Mouse (Mus musculus) embryonic facial prominence, embryonic 13.5 days (tissue): ENCODE data around the gene Sult2b1. TPM values are rescaled to one million over a fixed set of nuclear protein-coding genes. Genes with fewer than 3 reads are reported as not detected.

Source experiments
- ATAC-seq: fragments of 200-750 bp; cut with Nextera tagmentation; 2 replicates; pipeline ENCODE4 v1.8.0; 2017; ENCODE audit warnings: low read depth; ENCODE audit not compliant: insufficient number of reproducible peaks, insufficient read depth, low FRiP score, low TSS enrichment
- H3K27ac ChIP-seq: fragments of 300-500 bp; sonication (generic); 2 replicates; pipeline ENCODE4 v1.5.1; 2015; ENCODE audit warnings: moderate library complexity, mild to moderate bottlenecking, inconsistent platforms
- H3K27me3 ChIP-seq: fragments of 300-500 bp; sonication (generic); 2 replicates; pipeline ENCODE4 v1.6.1; 2015; ENCODE audit warnings: mild to moderate bottlenecking, inconsistent platforms
- H3K36me3 ChIP-seq: fragments of 300-500 bp; sonication (generic); 2 replicates; pipeline ENCODE4 v1.6.1; 2015; ENCODE audit warnings: mild to moderate bottlenecking, inconsistent platforms
- H3K4me1 ChIP-seq: fragments of 300-500 bp; sonication (generic); 2 replicates; pipeline ENCODE4 v1.6.1; 2015; ENCODE audit warnings: inconsistent platforms
- H3K4me2 ChIP-seq: fragments of 300-500 bp; sonication (generic); 2 replicates; pipeline ENCODE4 v1.6.1; 2015; ENCODE audit warnings: moderate library complexity, mild to moderate bottlenecking, inconsistent platforms
- H3K4me3 ChIP-seq: fragments of 300-500 bp; sonication (generic); 2 replicates; pipeline ENCODE4 v1.5.1; 2015; ENCODE audit warnings: mild to moderate bottlenecking, inconsistent platforms
- H3K9ac ChIP-seq: fragments of 300-500 bp; sonication (generic); 2 replicates; pipeline ENCODE4 v1.6.1; 2015; ENCODE audit warnings: mild to moderate bottlenecking, inconsistent platforms
- H3K9me3 ChIP-seq: fragments of 300-500 bp; sonication (generic); 2 replicates; pipeline ENCODE4 v1.6.1; 2016; ENCODE audit warnings: inconsistent platforms
- WGBS: fragments of 180-500 bp; shearing (Covaris S2); methylation state at CpG from one replicate; pipeline ENCODE4 v1.1.7; 2015; ENCODE audit warnings: mixed read lengths; 5-methylcytosine and 5-hydroxymethylcytosine counted together
- polyA plus RNA-seq: library from polyadenylated mRNA; unstranded; fragments of >200 nt; fragmentation: Nextera tagmentation; extraction: Ambion mirVana; gene quantifications from 2 replicates; pipeline ENCODE4 v1.2.1, GENCODE M21; 2015

The Sult2b1 gene
- polyA plus RNA-seq, 1 experiment from 2014 or later = 8.4 TPM

GRCm38 (mm10) chr7:45722348-45722713 lies 62.1 kb downstream of the Sult2b1 start:
- peak overlapping the region; percentile 40; the same call in 1 of the 2 replicates for H3K9ac ChIP-seq

GRCm38 (mm10) chr7:45721642-45722347 lies 62.7 kb downstream of the Sult2b1 start:
- H3K4me1 ChIP-seq = peaks cover 20% of the 10 kb centered on the region
- peaks cover 78% of the 10 kb centered on the region for H3K36me3 ChIP-seq
- no peaks in the 10 kb centered on the region for H3K9me3 ChIP-seq
- H3K27me3 ChIP-seq = no peaks in the 10 kb centered on the region
- H3K4me3 ChIP-seq = no peak overlapping the region
- H3K27ac ChIP-seq = no peak overlapping the region
- peak overlapping the region; percentile 40; the same call in 1 of the 2 replicates for H3K9ac ChIP-seq
- no peak for ATAC-seq
- H3K4me2 ChIP-seq = no peak overlapping the region
- 64% methylated on average over 13 of the region's 13 CpGs for WGBS

More at GRCm38 (mm10) chr7:45722348-45722713, 62.1 kb downstream of the Sult2b1 start:
- H3K4me1 ChIP-seq = peaks cover 16% of the 10 kb centered on the region
- no peaks in the 10 kb centered on the region for H3K27me3 ChIP-seq
- H3K36me3 ChIP-seq = peaks cover 83% of the 10 kb centered on the region
- H3K27ac ChIP-seq = no peak overlapping the region
- no peak for ATAC-seq
- no peak overlapping the region for H3K4me3 ChIP-seq
- no peak overlapping the region for H3K4me2 ChIP-seq
- H3K9me3 ChIP-seq = no peaks in the 10 kb centered on the region
- 85% methylated on average over 13 of the region's 13 CpGs for WGBS

- no peak overlapping the region for H3K4me3 ChIP-seq
- H3K9ac ChIP-seq = 0 out of 2 replicates have a peak overlapping the region, but pooled peaks have one; percentile 27
- peaks cover 72% of the 10 kb centered on the region for H3K36me3 ChIP-seq
- no peak for ATAC-seq
- no peaks in the 10 kb centered on the region for H3K9me3 ChIP-seq
- H3K4me2 ChIP-seq = no peak overlapping the region
- no peak overlapping the region; the same call in 1 of the 2 replicates for H3K27ac ChIP-seq
- H3K4me1 ChIP-seq = peaks cover 26% of the 10 kb centered on the region
- H3K27me3 ChIP-seq = no peaks in the 10 kb centered on the region
- WGBS = 78% methylated on average over 7 of the region's 7 CpGs
Measured at GRCm38 (mm10) chr7:45721234-45721571, 63.3 kb downstream of the Sult2b1 start.

GRCm38 (mm10) chr7:45720413-45721233 lies 63.8 kb downstream of the Sult2b1 start, which contains the start of gene Fam83e:
TSS of gene Fam83e (plus strand) at chr7:45721212.
- 0 out of 2 replicates have a peak, but pooled peaks have one; percentile 22 for ATAC-seq
- Histone ChIP-seq H3K9ac (peak within 1 kb of the TSS; percentile 99; the same call in 1 of the 2 replicates), H3K27me3 (no peaks in the 10 kb centered on the region), H3K4me2 (no peak within 1 kb of the TSS), H3K36me3 (peaks cover 66% of the 10 kb centered on the region), H3K4me1 (peaks cover 32% of the 10 kb centered on the region), H3K4me3 (0 out of 2 replicates have a peak within 1 kb of the TSS, but pooled peaks have one; percentile 83), H3K9me3 (no peaks in the 10 kb centered on the region), H3K27ac (no peak within 1 kb of the TSS; the same call in 1 of the 2 replicates)
- 83% methylated on average over 14 of the region's 14 CpGs for WGBS

- Histone ChIP-seq H3K4me1 (peaks cover 35% of the 10 kb centered on the region), H3K27ac (no peak overlapping the region), H3K36me3 (peaks cover 59% of the 10 kb centered on the region), H3K9ac (peak overlapping the region; percentile 99), H3K9me3 (no peaks in the 10 kb centered on the region), H3K27me3 (no peaks in the 10 kb centered on the region), H3K4me2 (peak overlapping the region; percentile 93), H3K4me3 (peak overlapping the region; percentile 83; the same call in 1 of the 2 replicates)
- WGBS = 90% methylated on average over 16 of the region's 16 CpGs
- ATAC-seq = no peak
Measured at GRCm38 (mm10) chr7:45719738-45720412, 64.6 kb downstream of the Sult2b1 start.

GRCm38 (mm10) chr7:45719180-45719579 lies 65.3 kb downstream of the Sult2b1 start:
- H3K4me3 ChIP-seq = peak overlapping the region; percentile 83
- peaks cover 41% of the 10 kb centered on the region for H3K4me1 ChIP-seq
- H3K9ac ChIP-seq = peak overlapping the region; percentile 99
- H3K4me2 ChIP-seq = peak overlapping the region; percentile 93
- no peak for ATAC-seq
- H3K9me3 ChIP-seq = no peaks in the 10 kb centered on the region
- 83% methylated on average over 10 of the region's 10 CpGs for WGBS
- H3K27ac ChIP-seq = peak overlapping the region; percentile 95
- peaks cover 52% of the 10 kb centered on the region for H3K36me3 ChIP-seq
- no peaks in the 10 kb centered on the region for H3K27me3 ChIP-seq

- peaks cover 47% of the 10 kb centered on the region for H3K36me3 ChIP-seq
- H3K4me1 ChIP-seq = peaks cover 45% of the 10 kb centered on the region
- no peaks in the 10 kb centered on the region for H3K27me3 ChIP-seq
- H3K9ac ChIP-seq = peak overlapping the region; percentile 99
- peak overlapping the region; percentile 93 for H3K4me2 ChIP-seq
- peak overlapping the region; percentile 95 for H3K27ac ChIP-seq
- H3K4me3 ChIP-seq = peak overlapping the region; percentile 83
- no peaks in the 10 kb centered on the region for H3K9me3 ChIP-seq
- no peak for ATAC-seq
- under 1% methylated on average over 20 of the region's 20 CpGs for WGBS
Measured at GRCm38 (mm10) chr7:45718331-45718730, 66.1 kb downstream of the Sult2b1 start.

GRCm38 (mm10) chr7:45717918-45718297 lies 66.6 kb downstream of the Sult2b1 start, which contains the start of gene Sphk2:
TSS of gene Sphk2 (minus strand) at chr7:45718002.
- H3K27me3 ChIP-seq = no peaks in the 10 kb centered on the region
- peak within 1 kb of the TSS; percentile 83 for H3K4me3 ChIP-seq
- H3K9ac ChIP-seq = peak within 1 kb of the TSS; percentile 99
- peak within 1 kb of the TSS; percentile 95 for H3K27ac ChIP-seq
- H3K9me3 ChIP-seq = no peaks in the 10 kb centered on the region
- peak within 1 kb of the TSS; percentile 93 for H3K4me2 ChIP-seq
- ATAC-seq = peak; percentile 60
- under 1% methylated on average over 41 of the region's 41 CpGs for WGBS
- peaks cover 47% of the 10 kb centered on the region for H3K36me3 ChIP-seq
- peaks cover 45% of the 10 kb centered on the region for H3K4me1 ChIP-seq

GRCm38 (mm10) chr7:45716952-45717917 lies 67.2 kb downstream of the Sult2b1 start:
- Histone ChIP-seq H3K27me3 (no peaks in the 10 kb centered on the region), H3K9me3 (no peaks in the 10 kb centered on the region), H3K27ac (peak overlapping the region; percentile 95), H3K9ac (peak overlapping the region; percentile 99), H3K36me3 (peaks cover 47% of the 10 kb centered on the region), H3K4me3 (peak overlapping the region; percentile 83), H3K4me1 (peaks cover 45% of the 10 kb centered on the region), H3K4me2 (peak overlapping the region; percentile 93)
- peak; percentile 2; the same call in 1 of the 2 replicates for ATAC-seq
- WGBS = 9% methylated on average over 31 of the region's 31 CpGs

GRCm38 (mm10) chr7:45716460-45716857 lies 68.0 kb downstream of the Sult2b1 start:
- 80% methylated on average over 3 of the region's 3 CpGs for WGBS
- peak overlapping the region; percentile 99 for H3K9ac ChIP-seq
- no peaks in the 10 kb centered on the region for H3K9me3 ChIP-seq
- no peak overlapping the region for H3K27ac ChIP-seq
- no peaks in the 10 kb centered on the region for H3K27me3 ChIP-seq
- peak overlapping the region; percentile 93 for H3K4me2 ChIP-seq
- ATAC-seq = no peak
- peaks cover 45% of the 10 kb centered on the region for H3K4me1 ChIP-seq
- H3K36me3 ChIP-seq = peaks cover 47% of the 10 kb centered on the region
- peak overlapping the region; percentile 83 for H3K4me3 ChIP-seq
